Mouse (Mus musculus) cortical plate, adult 2 months (tissue): ENCODE measurements around the gene Krt80.

Experiments
- CTCF ChIP-seq: fragments of 200-500 bp; IDR thresholded peaks from 2 replicates; pipeline ENCODE4 v1.5.1; 2011; ENCODE audit warnings: mild to moderate bottlenecking, control low read depth, low read length; ENCODE audit not compliant: insufficient read depth; ENCODE audit errors: extremely low read depth
- POLR2A ChIP-seq: fragments of 200-500 bp; IDR thresholded peaks from 2 replicates; pipeline ENCODE4 v1.6.1; 2011; ENCODE audit warnings: mild to moderate bottlenecking, low read length, control low read depth; ENCODE audit not compliant: insufficient read depth; ENCODE audit errors: extremely low read depth

DNA sequence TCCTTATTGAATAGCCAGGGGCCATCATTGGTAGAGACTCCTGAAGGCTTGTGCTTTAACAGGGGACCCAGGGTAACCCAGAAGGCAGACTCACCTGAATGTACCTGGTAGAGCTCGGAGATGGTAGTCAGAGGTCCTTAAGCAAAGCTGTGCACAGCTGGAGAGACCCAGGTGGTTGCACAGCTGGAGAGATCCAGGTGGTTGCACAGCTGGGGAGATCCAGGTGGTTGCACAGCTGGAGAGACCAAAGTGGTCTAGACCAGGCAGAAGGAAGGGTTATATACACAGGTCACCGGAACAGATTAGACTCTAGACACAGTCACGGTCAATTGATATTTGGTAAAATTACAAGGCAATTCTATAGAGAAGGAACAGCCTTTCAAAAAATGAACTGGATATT lies 27.0 kb upstream of the Krt80 start:
- TF ChIP-seq POLR2A, result no peak
- no peak for TF ChIP-seq CTCF
